Mouse (Mus musculus) adrenal gland (tissue): ENCODE measurements at regions not wholly inside any gene's neighbourhood (a gene's known extent, or its start where the extent isn't known, plus 50 kb on each side); places are given as distances from the start of the nearest gene placed in this dataset.

Experiments used
- intact Hi-C: fragments of 180-260 bp; cut with DNase I; formaldehyde crosslinking; loops from one replicate; pipeline ENCODE4 v1.15.1; 2025

- intact Hi-C loops = no loop called here
Observed at GRCm38 (mm10) chr2:64860113-64860512, 164.7 kb downstream of the Grb14 start.

- intact Hi-C loops = loop anchor here (5.0 to 10.0 kb wide), 2 partner anchors 151 to 1337 kb away; no protein-coding TSS in a partner anchor
Observed at GRCm38 (mm10) chr2:64853918-64854317, 170.9 kb downstream of the Grb14 start.

DNA sequence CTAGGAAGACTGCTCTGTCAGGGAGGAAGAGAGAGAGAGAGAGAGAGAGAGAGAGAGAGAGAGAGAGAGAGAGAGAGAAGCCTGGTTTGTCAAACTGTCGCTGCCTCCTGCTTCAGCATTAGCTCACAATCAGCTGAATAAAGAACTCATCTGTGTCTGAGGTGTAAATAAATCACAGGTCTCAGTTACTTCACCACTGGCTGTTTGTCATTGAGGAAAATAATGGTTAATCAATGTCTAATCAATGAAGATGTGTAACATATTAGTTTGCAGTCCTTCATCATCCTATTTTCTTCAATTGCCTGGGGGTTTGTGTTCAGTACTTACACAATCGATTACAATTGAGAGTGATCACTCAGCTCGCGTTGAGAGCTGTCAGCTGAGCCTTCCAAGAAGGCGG lies 171.9 kb downstream of the Grb14 start:
- intact Hi-C loops = loop anchor here (5.0 to 10.0 kb wide), 2 partner anchors 152 to 1336 kb away; no protein-coding TSS in a partner anchor

DNA sequence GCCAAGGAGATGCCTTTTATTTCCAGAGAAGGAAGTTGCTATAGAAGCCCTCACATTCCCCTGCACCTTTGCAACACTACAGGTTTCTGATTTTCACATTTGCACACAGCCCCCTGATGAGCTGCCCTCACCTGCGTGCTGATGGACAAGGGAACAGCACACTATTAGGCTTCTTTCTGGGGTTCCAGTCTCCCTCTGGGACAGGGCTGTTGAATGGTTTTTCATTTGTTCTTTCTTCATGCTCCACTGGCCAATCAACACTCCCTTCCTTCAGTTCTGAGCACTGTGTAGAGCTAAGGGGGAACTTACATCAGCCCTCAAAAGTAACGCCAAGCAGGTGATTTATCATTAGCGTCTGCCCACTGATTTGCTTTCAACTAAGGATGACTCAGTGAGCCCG lies 173.7 kb downstream of the Grb14 start:
- intact Hi-C loops = loop anchor here (5.0 to 10.0 kb wide), 2 partner anchors 154 to 1334 kb away; no protein-coding TSS in a partner anchor

DNA sequence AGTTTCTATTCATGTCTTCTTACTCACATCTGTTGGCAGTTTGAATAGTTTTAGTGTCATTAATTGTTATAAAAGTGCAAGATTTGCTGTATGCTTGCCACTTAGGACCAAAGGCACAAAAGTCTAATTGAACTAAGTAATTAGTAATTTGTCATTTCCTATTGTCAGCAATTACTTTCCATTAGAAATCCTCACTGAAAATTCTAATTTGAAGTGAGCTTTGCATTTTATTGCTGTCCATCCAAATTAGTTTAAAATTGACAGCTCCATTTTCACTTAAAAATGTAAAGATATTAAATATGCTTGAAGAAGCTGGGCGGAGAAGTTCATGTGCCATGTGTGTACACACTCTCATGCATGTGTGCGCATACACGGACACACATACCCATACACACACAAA lies 174.1 kb downstream of the Grb14 start:
- intact Hi-C loops = loop anchor here (5.0 to 10.0 kb wide), 2 partner anchors 154 to 1333 kb away; no protein-coding TSS in a partner anchor

- intact Hi-C loops = no loop called here
Observed at GRCm38 (mm10) chr2:64824494-64824893, 200.3 kb downstream of the Grb14 start.

- intact Hi-C loops = no loop called here
Observed at GRCm38 (mm10) chr2:64823905-64824304, 200.9 kb downstream of the Grb14 start.

- intact Hi-C loops = no loop called here
Observed at GRCm38 (mm10) chr2:64823074-64823473, 201.7 kb downstream of the Grb14 start.

GRCm38 (mm10) chr2:64818159-64818558 lies 206.6 kb downstream of the Grb14 start:
- intact Hi-C loops = no loop called here
